Mouse (Mus musculus): ENCODE data around the gene Cbr2.

Cbr2 gene

GRCm38 (mm10) chr11:120711980-120712604, 19.8 kb downstream of the Cbr2 start:
- DNase-seq (ENCODE audit: low spot score), result no peak

GRCm38 (mm10) chr11:120710672-120711071, 21.2 kb downstream of the Cbr2 start:
- no peak for DNase-seq (ENCODE audit: low spot score)

GRCm38 (mm10) chr11:120709551-120709950, 22.4 kb downstream of the Cbr2 start:
- DNase-seq (ENCODE audit: low spot score), result no peak

GRCm38 (mm10) chr11:120707969-120708368, 23.9 kb downstream of the Cbr2 start:
- no peak for DNase-seq (ENCODE audit: low spot score)

GRCm38 (mm10) chr11:120707225-120707624, 24.7 kb downstream of the Cbr2 start:
- DNase-seq (ENCODE audit: low spot score), result no peak

- no peak for DNase-seq (ENCODE audit: low spot score)
These were observed 25.8 kb downstream of the Cbr2 start for GRCm38 (mm10) chr11:120706120-120706519.

GRCm38 (mm10) chr11:120704486-120705325, 27.2 kb downstream of the Cbr2 start:
- DNase-seq (ENCODE audit: low spot score), result no peak

GRCm38 (mm10) chr11:120703696-120704454, 28.0 kb downstream of the Cbr2 start:
- no peak for DNase-seq (ENCODE audit: low spot score)

GRCm38 (mm10) chr11:120697741-120698140, 34.2 kb downstream of the Cbr2 start:
- DNase-seq (ENCODE audit: low spot score), result no peak

GRCm38 (mm10) chr11:120696568-120696967, 35.3 kb downstream of the Cbr2 start:
- no peak for DNase-seq (ENCODE audit: low spot score)

GRCm38 (mm10) chr11:120695641-120696040, 36.3 kb downstream of the Cbr2 start:
- DNase-seq (ENCODE audit: low spot score), result no peak

- DNase-seq (ENCODE audit: low spot score), result no peak
These were observed 36.7 kb downstream of the Cbr2 start for GRCm38 (mm10) chr11:120695184-120695583.

- DNase-seq (ENCODE audit: low spot score), result no peak
These were observed 38.5 kb downstream of the Cbr2 start for GRCm38 (mm10) chr11:120693461-120693860.

GRCm38 (mm10) chr11:120692471-120693011, 39.4 kb downstream of the Cbr2 start:
- DNase-seq (ENCODE audit: low spot score), result no peak

GRCm38 (mm10) chr11:120689365-120689764, 42.5 kb downstream of the Cbr2 start:
- no peak for DNase-seq (ENCODE audit: low spot score)

- no peak for DNase-seq (ENCODE audit: low spot score)
These were observed 45.2 kb downstream of the Cbr2 start for GRCm38 (mm10) chr11:120686650-120687272.

GRCm38 (mm10) chr11:120684660-120685059, 47.3 kb downstream of the Cbr2 start:
- no peak for DNase-seq (ENCODE audit: low spot score)

- DNase-seq (ENCODE audit: low spot score), result no peak
These were observed 47.8 kb downstream of the Cbr2 start for GRCm38 (mm10) chr11:120684086-120684485.

- DNase-seq (ENCODE audit: low spot score), result no peak
These were observed 48.4 kb downstream of the Cbr2 start for GRCm38 (mm10) chr11:120683536-120683935.

GRCm38 (mm10) chr11:120682683-120683082, 49.2 kb downstream of the Cbr2 start:
- no peak for DNase-seq (ENCODE audit: low spot score)

- DNase-seq (ENCODE audit: low spot score), result no peak
These were observed 52.0 kb downstream of the Cbr2 start for GRCm38 (mm10) chr11:120679909-120680308.

Measured in ovary, postnatal 14 days (tissue).